Mouse (Mus musculus) heart, postnatal 0 days (tissue): ENCODE results near the gene Fam117b.

Source experiments
- CTCF ChIP-seq: IDR thresholded peaks from 2 replicates; pipeline ENCODE4 v1.5.1; 2016; ENCODE audit warnings: antibody characterized with exemption, control low read depth, low read depth
- EP300 ChIP-seq: IDR thresholded peaks from 2 replicates; pipeline ENCODE4 v1.6.1; 2016; ENCODE audit warnings: antibody characterized with exemption, low read depth

- TF ChIP-seq CTCF (no peak), EP300 (no peak)
Measured at GRCm38 (mm10) chr1:59906819-59907521, 5.8 kb upstream of the Fam117b start.
